Mouse (Mus musculus) NIH3T3 (cell line): ENCODE measurements around the gene Lss.

Experiments used
- DNase-seq: peaks from one replicate; pipeline ENCODE4 v3.0.0-alpha.2; 2012; ENCODE audit warnings: low read depth

The Lss gene

DNA sequence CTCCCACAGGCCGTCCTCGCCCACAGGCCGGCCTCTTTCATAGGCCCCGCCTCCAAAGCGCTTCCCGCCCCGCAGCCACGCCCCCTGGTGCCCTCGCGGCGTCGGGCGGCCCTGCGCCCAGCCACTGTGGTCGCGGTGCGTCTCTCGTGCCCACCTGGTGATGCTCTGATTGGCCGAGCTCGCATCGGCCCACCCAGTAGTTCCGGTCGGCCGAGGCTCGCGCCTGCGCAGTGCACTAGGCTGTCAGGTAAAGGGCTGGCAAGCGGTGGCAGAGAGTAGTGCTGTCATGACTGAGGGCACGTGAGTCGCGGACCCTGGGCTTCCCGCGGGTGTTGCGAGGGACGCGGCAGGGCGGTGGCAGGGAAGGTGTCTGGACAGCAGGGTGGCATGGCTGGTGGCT lies at the start of gene Lss:
Gene Lss (plus strand): TSS at position 214 of the 400 bp plus-strand sequence.
- DNase-seq, result peak; percentile 99

GRCm38 (mm10) chr10:76486302-76486701 lies 45.1 kb upstream of the Lss start:
- no peak for DNase-seq

- no peak for DNase-seq
These were observed 43.1 kb upstream of the Lss start for GRCm38 (mm10) chr10:76488265-76488664.

GRCm38 (mm10) chr10:76489205-76489604 lies 42.2 kb upstream of the Lss start:
- DNase-seq, result no peak

- peak; percentile 8 for DNase-seq
These were observed 37.9 kb upstream of the Lss start for GRCm38 (mm10) chr10:76493527-76493926.

- no peak for DNase-seq
These were observed 35.9 kb upstream of the Lss start for GRCm38 (mm10) chr10:76495501-76495900.

DNA sequence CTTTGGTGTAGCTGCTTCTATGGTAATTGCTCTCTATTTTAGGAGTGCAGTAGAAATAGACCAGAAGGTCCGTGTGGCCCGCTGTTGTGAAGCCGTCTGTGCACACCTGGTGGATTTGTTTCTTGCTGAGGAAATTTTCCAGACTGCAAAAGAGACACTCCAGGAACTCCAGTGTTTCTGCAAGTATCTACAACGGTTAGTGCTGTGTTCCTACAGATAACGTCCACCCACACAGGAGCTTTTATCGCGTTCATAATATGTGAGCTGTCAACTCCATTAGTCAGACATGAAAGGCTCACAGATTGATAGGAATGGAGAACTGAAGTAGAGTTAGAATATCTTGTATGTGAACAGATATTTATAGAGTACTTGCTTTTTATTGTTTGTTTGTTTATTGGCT lies 35.0 kb upstream of the Lss start:
- DNase-seq, result no peak

DNA sequence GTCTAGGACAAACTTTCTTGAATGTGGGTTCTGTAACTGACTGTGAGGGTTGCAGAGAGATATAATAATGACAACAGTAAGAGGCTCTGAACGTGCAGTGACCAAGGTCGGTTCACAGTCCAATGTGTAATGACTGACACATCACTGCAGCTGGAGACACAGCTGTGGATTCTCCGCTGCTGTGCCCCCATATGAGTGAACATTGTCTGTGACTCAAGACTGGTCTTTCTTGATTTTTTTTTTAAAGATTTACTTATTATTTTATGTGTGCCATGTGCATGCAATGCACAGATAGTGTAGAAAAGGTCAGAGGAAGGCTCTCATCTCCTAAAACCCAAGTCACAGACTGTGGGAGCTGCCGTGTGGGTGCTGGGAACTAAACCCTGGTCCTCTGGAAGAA lies 33.9 kb upstream of the Lss start:
- DNase-seq, result no peak

GRCm38 (mm10) chr10:76504271-76504943 lies 27.0 kb upstream of the Lss start:
- no peak for DNase-seq

DNA sequence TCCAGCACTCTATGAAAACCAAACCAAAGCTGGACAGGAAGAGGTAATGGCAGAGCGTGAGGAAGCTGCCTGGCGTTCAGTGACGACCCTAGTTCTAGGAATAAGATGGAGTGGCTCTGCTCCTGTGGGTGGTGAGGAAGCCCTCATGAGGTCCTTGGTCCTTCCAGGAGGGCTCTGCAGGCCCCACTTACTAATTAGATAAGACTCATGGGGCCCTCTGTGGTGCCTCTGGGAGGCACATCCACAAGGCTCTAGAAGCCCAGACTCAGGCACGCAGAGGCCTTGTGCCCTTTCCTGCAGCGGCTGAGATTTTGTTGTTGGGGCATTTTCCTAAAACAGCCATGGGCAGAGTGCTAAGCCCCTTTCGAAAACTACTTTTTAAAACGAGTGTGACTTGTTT lies 25.5 kb upstream of the Lss start:
- DNase-seq, result no peak

GRCm38 (mm10) chr10:76512965-76513583 lies 18.3 kb upstream of the Lss start:
- DNase-seq, result peak; percentile 82

GRCm38 (mm10) chr10:76530922-76531321 lies 466 bp upstream of the Lss start:
- no peak for DNase-seq

DNA sequence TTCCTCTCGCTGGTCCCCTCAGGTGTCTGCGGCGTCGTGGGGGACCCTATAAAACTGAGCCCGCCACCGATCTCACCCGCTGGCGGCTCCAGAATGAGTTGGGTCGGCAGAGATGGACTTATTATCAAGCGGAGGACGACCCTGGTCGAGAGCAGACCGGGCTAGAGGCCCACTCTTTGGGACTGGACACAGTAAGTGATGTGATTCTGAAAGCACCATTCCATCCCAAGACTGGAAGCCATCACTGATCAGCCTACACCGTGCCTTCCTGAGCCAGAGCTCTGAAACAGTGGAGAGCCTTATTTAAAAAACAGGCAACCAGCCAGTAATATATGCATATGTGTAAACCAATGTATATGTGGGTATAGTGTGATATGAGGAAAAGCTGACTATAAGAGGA lies 440 bp downstream of the Lss start:
- DNase-seq, result no peak

- no peak for DNase-seq
These were observed 4.1 kb downstream of the Lss start for GRCm38 (mm10) chr10:76535526-76535925.

- peak; percentile 80 for DNase-seq
These were observed 6.2 kb downstream of the Lss start for GRCm38 (mm10) chr10:76537619-76538018.

- no peak for DNase-seq
These were observed 10.1 kb downstream of the Lss start for GRCm38 (mm10) chr10:76541336-76542085.

DNA sequence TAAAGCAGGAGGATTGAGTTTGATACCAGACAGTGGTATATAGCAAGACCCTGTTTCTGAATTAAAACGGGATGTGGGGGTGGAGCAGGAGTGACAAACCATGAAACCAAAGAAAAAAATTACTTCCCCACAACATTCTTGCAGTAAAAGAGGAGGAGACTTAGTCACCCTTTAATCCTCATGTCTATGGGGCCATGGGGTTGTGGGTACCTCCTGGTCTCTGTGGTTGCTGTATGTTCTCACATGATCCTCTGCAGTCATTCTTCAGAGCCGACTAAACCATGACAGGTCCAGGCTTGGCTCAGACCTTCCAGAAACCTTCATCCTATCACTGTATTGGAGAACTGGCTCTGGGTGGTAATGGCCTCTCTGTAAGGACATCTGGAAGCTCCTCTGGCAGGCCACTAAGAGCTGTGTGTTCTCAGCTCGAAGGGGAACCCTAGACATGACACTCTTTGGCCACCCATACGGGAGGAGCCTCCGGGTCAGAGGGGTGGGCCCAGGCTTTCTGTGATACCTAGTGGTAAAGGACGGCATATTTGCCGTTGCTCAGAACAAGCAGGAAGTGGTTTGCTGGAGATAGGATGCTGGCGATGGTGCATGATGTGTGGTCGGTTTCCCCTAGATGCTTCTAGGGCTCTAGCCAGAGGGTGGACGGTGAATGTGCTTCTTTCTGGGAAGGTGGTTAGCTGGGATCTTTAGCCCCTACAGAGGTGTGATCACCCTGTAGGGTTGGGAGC lies 11.4 kb downstream of the Lss start:
- DNase-seq, result no peak

DNA sequence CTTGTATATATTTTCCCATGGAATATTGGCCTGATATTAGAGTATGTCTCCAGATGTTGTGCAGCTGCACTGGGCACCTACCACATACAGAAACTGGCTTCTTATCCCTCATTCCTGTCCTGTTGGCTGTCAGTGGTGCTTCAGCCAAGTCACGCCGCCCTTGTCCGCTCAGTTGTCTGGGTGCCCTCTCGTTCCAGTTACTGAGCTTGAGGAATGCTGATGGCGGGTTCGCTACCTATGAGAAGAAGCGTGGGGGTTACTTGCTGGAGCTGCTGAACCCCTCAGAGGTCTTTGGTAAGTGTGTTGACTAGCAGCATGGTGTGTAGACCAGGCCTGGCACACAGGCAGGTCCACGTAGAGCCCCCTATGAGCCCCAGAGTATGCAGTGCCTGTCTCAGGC lies 15.2 kb downstream of the Lss start:
- DNase-seq, result no peak

GRCm38 (mm10) chr10:76548218-76548617 lies 16.8 kb downstream of the Lss start:
- DNase-seq, result no peak

DNA sequence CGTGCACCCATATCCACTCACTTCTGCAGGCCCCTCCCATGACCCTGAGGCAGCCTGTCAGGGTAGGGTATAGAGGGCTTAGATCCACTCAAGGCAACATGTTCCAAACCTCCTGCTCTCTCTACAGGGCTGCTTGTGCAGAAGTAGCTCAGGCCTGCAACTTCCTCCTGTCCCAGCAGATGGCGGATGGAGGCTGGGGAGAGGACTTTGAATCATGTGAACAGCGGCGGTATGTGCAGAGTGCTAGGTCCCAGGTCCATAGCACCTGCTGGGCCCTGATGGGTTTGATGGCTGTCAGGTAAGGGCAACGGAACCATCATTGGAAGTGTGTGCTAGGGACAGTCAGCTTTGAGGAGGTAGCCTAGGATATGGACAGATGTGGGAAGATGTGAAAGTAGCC lies 19.1 kb downstream of the Lss start:
- DNase-seq, result peak; percentile 41

- DNase-seq, result no peak
These were observed 20.2 kb downstream of the Lss start for GRCm38 (mm10) chr10:76551556-76551955.

- DNase-seq, result no peak
These were observed 22.7 kb downstream of the Lss start for GRCm38 (mm10) chr10:76554061-76554460.

GRCm38 (mm10) chr10:76561972-76562371 lies 30.6 kb downstream of the Lss start, which contains the start of gene Spatc1l:
Spatc1l (plus strand) TSS chr10:76562272.
- no peak for DNase-seq
